Mouse (Mus musculus) spleen, adult 2 months (tissue): ENCODE measurements around the gene C1qtnf5. TPM values are rescaled to one million over a fixed set of nuclear protein-coding genes. Genes with fewer than 3 reads are reported as not detected.

Experiments used
- DNase-seq, 2 experiments: peaks; one replicate each; pipeline versions ENCODE4 v3.0.0 to v3.0.0-alpha.2; 2012 to 2021; ENCODE audit warnings: low spot score in 2 of 2, low read depth in 1 of 2
- H3K27ac ChIP-seq: fragments of 200-500 bp; 2 replicates; pipeline ENCODE4 v1.5.1; 2012; ENCODE audit warnings: low read length, inconsistent platforms; ENCODE audit not compliant: insufficient read depth
- H3K27me3 ChIP-seq: fragments of 200-500 bp; 2 replicates; pipeline ENCODE4 v1.6.1; 2012; ENCODE audit warnings: mild to moderate bottlenecking, moderate library complexity, low read length, inconsistent platforms; ENCODE audit not compliant: control insufficient read depth, insufficient read depth
- H3K36me3 ChIP-seq: fragments of 200-500 bp; 2 replicates; pipeline ENCODE4 v1.6.1; 2012; ENCODE audit warnings: mild to moderate bottlenecking, low read length, inconsistent platforms; ENCODE audit not compliant: control insufficient read depth, insufficient read depth
- H3K4me1 ChIP-seq: fragments of 200-500 bp; 2 replicates; pipeline ENCODE4 v1.6.1; 2011; ENCODE audit warnings: inconsistent platforms; ENCODE audit not compliant: control insufficient read depth, insufficient read depth, insufficient read length
- H3K4me3 ChIP-seq: fragments of 200-500 bp; 2 replicates; pipeline ENCODE4 v1.5.1; 2011; ENCODE audit warnings: mild to moderate bottlenecking, inconsistent platforms; ENCODE audit not compliant: insufficient read depth, insufficient read length; ENCODE audit errors: extremely low read depth
- CTCF ChIP-seq: fragments of 200-500 bp; IDR thresholded peaks from 2 replicates; pipeline ENCODE4 v1.5.1; 2011; ENCODE audit warnings: mild to moderate bottlenecking, inconsistent platforms; ENCODE audit not compliant: insufficient read depth, insufficient read length, insufficient replicate concordance; ENCODE audit errors: extremely low read depth
- POLR2A ChIP-seq: fragments of 200-500 bp; IDR thresholded peaks from 2 replicates; pipeline ENCODE4 v1.6.1; 2011; ENCODE audit warnings: low read depth, low read length, inconsistent platforms
- WGBS: fragments of 180-500 bp; shearing (Covaris S2); methylation state at CpG from one replicate; pipeline ENCODE4 v1.1.7; 2018; 5-methylcytosine and 5-hydroxymethylcytosine counted together
- polyA plus RNA-seq: library from polyadenylated mRNA; depleted of rRNA; stranded (reverse); fragments of >200 nt; gene quantifications from 2 replicates; pipeline ENCODE4 v1.2.3, GENCODE M21; 2012

Gene C1qtnf5
- polyA plus RNA-seq, 1 experiment = 8.2 TPM

DNA sequence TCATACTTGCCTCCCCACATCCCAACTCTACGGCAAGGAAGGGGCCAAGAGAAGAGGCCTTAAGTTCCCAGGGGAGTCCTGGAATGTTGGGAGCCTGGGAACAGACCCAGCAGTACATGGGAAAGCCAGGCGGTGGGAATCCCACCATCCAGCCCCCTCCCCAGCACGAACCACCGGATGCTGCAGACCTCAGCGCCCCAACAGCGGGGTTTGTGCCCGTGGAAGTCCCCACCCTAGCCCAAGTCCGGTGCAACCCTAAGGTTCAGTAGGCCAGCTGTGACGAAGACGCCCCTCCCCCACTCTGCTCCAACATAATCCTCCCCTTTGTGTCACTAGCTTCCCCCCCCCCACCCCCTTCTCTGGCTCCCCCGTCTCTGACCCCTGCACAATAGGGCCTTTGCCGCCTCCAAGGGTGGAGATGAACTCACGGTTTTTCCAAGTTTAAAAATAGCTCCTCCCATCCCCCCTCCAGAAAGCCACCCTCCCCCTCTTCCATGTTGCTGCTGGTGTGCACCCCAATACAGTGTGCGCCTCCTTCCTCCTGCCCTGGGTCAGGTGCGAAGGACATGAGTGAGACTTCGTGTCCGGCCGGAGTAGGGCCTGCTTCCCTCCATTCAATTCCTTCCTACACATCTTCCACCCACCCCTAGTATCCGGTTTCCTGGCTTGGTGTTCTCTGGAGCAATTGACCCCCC is 23.7 kb downstream of the C1qtnf5 start:
- Histone ChIP-seq H3K27me3 (peaks cover 9% of the 10 kb centered on the region), H3K27ac (peak overlapping the region; percentile 68), H3K4me1 (peaks cover 17% of the 10 kb centered on the region), H3K36me3 (no peaks in the 10 kb centered on the region), H3K4me3 (peak overlapping the region; percentile 52; the same call in 1 of the 2 replicates)
- no peak for DNase-seq
- TF ChIP-seq POLR2A (no peak), CTCF (no peak)
- 33% methylated on average over 19 of the region's 19 CpGs for WGBS

DNA sequence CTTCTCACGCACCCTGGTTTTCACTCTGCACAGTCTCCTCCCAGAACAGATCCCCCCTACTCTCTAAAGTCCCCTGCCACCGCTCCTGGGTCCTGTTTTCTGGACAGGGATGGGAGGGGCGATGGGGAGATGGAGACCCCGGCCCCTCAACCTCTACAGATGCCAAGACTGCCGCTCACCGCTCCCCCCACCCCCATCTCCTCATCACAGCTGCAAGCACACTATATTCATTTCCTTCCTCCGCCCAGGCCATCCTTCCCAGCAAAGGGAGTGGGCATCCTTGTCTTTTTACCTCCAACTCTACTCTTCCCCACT is 24.2 kb downstream of the C1qtnf5 start:
- Histone ChIP-seq H3K27ac (no peak overlapping the region; the same call in 1 of the 2 replicates), H3K36me3 (no peaks in the 10 kb centered on the region), H3K4me1 (peaks cover 17% of the 10 kb centered on the region), H3K4me3 (no peak overlapping the region), H3K27me3 (peaks cover 9% of the 10 kb centered on the region)
- WGBS = 44% methylated on average over 7 of the region's 7 CpGs
- DNase-seq = no peak
- TF ChIP-seq CTCF (no peak), POLR2A (no peak)

DNA sequence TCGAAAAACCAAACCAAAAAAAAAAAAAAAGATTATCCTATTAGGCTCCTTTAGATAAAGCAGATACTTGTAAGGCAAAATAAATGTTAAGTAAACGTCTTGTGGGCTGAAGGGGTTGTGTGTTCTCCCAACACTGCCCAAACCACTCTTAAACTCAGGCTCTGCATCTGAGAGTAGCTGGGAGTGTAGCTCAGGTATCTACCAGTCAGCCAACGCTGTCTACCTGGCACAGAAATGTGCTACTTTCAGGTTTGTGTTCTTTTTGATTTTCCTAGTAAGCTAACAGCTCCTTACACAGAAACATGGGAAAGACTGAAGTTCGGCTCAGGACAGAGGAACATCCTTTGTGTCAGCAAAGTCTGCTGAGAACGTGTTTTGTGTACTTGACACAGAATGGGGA is 25.2 kb downstream of the C1qtnf5 start:
- H3K27ac ChIP-seq = no peak overlapping the region
- TF ChIP-seq POLR2A (no peak), CTCF (no peak)
- no peak for DNase-seq
- no peak overlapping the region for H3K4me3 ChIP-seq
- peaks cover 9% of the 10 kb centered on the region for H3K27me3 ChIP-seq
- H3K4me1 ChIP-seq = peaks cover 17% of the 10 kb centered on the region
- no peaks in the 10 kb centered on the region for H3K36me3 ChIP-seq
- WGBS = 77% methylated on average over 5 of the region's 5 CpGs

DNA sequence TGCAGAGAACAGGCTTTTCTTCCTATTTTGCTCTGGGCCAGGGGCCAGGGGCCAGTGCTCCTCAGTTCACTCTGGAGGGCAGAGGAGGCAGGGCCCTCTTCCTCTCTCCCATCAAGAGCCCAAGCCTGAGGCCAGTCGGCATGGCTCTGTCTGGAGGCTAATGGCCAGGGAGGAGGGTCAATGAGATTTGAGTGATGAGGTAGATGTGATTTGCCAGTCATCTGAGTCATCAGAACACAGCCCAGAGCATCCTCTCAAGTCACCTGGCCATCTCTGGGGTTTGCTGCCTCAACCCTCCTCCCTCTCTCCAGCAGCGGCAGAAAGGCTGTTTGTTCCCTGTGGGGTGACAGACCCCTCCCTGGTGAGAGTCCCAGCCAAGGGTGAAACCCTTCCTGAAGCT is 26.2 kb downstream of the C1qtnf5 start:
- TF ChIP-seq CTCF = no peak
- no peak for TF ChIP-seq POLR2A

DNA sequence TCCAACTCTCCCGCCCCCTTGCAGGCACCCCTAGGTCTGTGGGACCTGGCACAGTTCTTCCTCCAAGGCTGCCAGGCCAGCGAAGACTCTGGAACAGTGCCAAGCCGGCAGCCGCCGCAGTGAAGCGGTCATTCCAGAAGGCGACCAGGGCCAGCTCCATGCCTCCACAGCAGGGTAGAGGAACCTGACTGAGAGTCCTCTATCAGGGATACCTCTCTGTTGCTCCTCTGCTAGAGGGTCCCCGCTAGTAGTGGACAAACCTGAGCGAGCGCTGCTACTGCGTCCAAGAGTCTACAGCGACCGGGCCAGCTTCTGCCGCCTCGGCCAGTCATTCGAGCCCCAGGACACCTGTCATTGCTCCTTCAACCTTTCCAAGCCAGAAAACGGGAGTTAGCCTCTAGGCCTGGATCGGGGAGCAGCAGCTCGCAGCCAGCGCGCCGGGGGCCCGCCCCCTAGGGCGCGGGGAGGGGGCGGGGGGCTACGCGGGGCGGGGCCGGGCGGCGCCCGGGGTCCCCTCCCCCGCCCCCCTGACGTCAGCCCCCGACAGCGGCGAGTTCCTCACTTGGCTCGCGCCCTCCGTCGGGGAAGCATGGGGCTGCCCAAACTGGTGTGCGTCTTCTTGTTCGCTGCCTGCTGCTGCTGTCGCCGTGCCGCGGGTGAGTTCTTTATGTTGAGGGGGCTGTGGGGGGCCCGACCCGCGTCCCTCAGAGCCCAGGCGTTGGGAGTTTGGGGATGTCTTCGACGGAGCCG is 27.2 kb downstream of the C1qtnf5 start, which contains the start of gene Mcam:
Gene Mcam (plus strand): TSS at position 369 of the 750 bp plus-strand sequence.
- peaks cover 17% of the 10 kb centered on the region for H3K4me1 ChIP-seq
- TF ChIP-seq POLR2A (no peak), CTCF (no peak)
- no peaks in the 10 kb centered on the region for H3K36me3 ChIP-seq
- 3% methylated on average over 52 of the region's 55 CpGs for WGBS
- H3K27me3 ChIP-seq = peaks cover 9% of the 10 kb centered on the region
- H3K4me3 ChIP-seq = peak within 1 kb of the TSS; percentile 43; the same call in 1 of the 2 replicates
- DNase-seq = no peak
- no peak within 1 kb of the TSS for H3K27ac ChIP-seq

More for the DNA sequence above, 26.2 kb downstream of the C1qtnf5 start:
- no peaks in the 10 kb centered on the region for H3K36me3 ChIP-seq
- H3K27me3 ChIP-seq = peaks cover 9% of the 10 kb centered on the region
- H3K27ac ChIP-seq = no peak overlapping the region
- 30% methylated on average over 2 of the region's 2 CpGs for WGBS
- H3K4me3 ChIP-seq = no peak overlapping the region
- peaks cover 17% of the 10 kb centered on the region for H3K4me1 ChIP-seq
- no peak for DNase-seq

DNA sequence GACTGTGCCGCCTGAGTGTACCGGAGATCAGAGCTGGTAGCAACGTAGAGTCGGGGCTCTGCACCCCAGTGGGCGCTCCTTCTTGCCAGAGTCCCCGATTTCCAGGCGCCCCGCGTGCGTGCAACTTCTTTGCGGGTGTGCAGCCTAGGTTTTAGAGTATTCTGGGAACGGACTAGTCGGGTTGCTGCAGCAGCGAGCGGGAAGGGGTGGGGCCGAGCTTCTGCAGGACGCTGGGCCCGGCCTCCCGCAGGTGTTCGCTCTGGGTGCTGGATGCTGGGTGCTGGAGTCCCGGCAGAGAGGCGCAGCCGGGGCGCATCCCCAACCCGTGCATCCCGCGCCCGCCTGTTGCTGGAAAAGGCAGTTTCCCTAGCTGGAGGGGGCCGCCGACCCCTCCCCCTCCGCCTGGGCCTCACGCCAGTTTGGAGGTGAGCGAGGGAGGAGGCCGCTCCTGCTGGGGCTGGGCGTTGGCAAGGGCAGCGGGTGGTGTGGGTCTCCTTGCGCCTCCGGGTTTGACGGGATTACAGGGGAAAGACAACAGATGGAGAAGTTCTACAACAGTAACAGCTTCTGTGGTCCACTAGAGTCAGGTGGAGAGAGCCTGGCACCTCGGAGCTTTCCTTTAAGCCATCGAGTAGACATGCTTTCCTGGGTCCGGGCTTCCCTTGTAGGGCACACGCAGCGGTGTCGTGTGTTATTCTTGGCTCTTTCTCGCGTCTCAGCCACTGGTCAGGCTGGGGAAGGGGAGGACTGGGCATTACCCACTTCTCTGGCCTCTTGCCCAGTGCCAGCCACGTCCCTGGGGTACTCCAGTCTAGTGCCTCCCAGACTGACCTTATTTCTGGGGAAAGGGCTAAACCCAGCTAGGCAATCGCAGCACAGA is 28.0 kb downstream of the C1qtnf5 start:
- H3K4me1 ChIP-seq = peaks cover 12% of the 10 kb centered on the region

More for the DNA sequence above, 28.0 kb downstream of the C1qtnf5 start:
- peak overlapping the region; percentile 43; the same call in 1 of the 2 replicates for H3K4me3 ChIP-seq
- no peak overlapping the region for H3K27ac ChIP-seq
- peaks cover 9% of the 10 kb centered on the region for H3K27me3 ChIP-seq
- 5% methylated on average over 48 of the region's 49 CpGs for WGBS
- H3K36me3 ChIP-seq = no peaks in the 10 kb centered on the region
- TF ChIP-seq POLR2A (no peak), CTCF (no peak)
- DNase-seq = no peak
